Mouse (Mus musculus): ENCODE data around the gene Scml4.
A peak's percentile ranks its signal among the peaks of the same experiment; 100 is the strongest.

Gene Scml4

GRCm38 (mm10) chr10:42903054-42903453 lies 42.9 kb downstream of the Scml4 start:
- no peak for DNase-seq (ENCODE audit: low spot score)

GRCm38 (mm10) chr10:42908562-42908961 lies 48.4 kb downstream of the Scml4 start:
- DNase-seq (ENCODE audit: low spot score), result no peak

- no peak for DNase-seq (ENCODE audit: low spot score)
These were observed 50.4 kb downstream of the Scml4 start for GRCm38 (mm10) chr10:42910567-42910966.

GRCm38 (mm10) chr10:42912056-42912455 lies 51.9 kb downstream of the Scml4 start:
- DNase-seq (ENCODE audit: low spot score), result no peak

- no peak for DNase-seq (ENCODE audit: low spot score)
These were observed 53.0 kb downstream of the Scml4 start for GRCm38 (mm10) chr10:42913196-42913595.

GRCm38 (mm10) chr10:42914146-42914545 lies 54.0 kb downstream of the Scml4 start:
- DNase-seq (ENCODE audit: low spot score), result no peak

- DNase-seq (ENCODE audit: low spot score), result no peak
These were observed 57.2 kb downstream of the Scml4 start for GRCm38 (mm10) chr10:42917355-42917754.

- DNase-seq (ENCODE audit: low spot score), result no peak
These were observed 59.6 kb downstream of the Scml4 start for GRCm38 (mm10) chr10:42919786-42920185.

GRCm38 (mm10) chr10:42925103-42925866 lies 65.1 kb downstream of the Scml4 start:
- DNase-seq (ENCODE audit: low spot score), result no peak

- no peak for DNase-seq (ENCODE audit: low spot score)
These were observed 70.0 kb downstream of the Scml4 start for GRCm38 (mm10) chr10:42930121-42930650.

GRCm38 (mm10) chr10:42932862-42933480 lies 72.8 kb downstream of the Scml4 start:
- DNase-seq (ENCODE audit: low spot score), result no peak

- DNase-seq (ENCODE audit: low spot score), result peak; percentile 45
These were observed 74.5 kb downstream of the Scml4 start for GRCm38 (mm10) chr10:42934672-42935071.

- DNase-seq (ENCODE audit: low spot score), result no peak
These were observed 76.0 kb downstream of the Scml4 start for GRCm38 (mm10) chr10:42936205-42936604.

- no peak for DNase-seq (ENCODE audit: low spot score)
These were observed 78.2 kb downstream of the Scml4 start for GRCm38 (mm10) chr10:42938361-42938760.

- DNase-seq (ENCODE audit: low spot score), result no peak
These were observed 79.5 kb downstream of the Scml4 start for GRCm38 (mm10) chr10:42939691-42940090.

- no peak for DNase-seq (ENCODE audit: low spot score)
These were observed 80.3 kb downstream of the Scml4 start for GRCm38 (mm10) chr10:42940193-42941050.

GRCm38 (mm10) chr10:42941278-42941677 lies 81.1 kb downstream of the Scml4 start:
- DNase-seq (ENCODE audit: low spot score), result no peak

GRCm38 (mm10) chr10:42941697-42942221 lies 81.6 kb downstream of the Scml4 start:
- peak; percentile 62 for DNase-seq (ENCODE audit: low spot score)

- DNase-seq (ENCODE audit: low spot score), result no peak
These were observed 82.1 kb downstream of the Scml4 start for GRCm38 (mm10) chr10:42942300-42942699.

GRCm38 (mm10) chr10:42945316-42945715 lies 85.1 kb downstream of the Scml4 start:
- DNase-seq (ENCODE audit: low spot score), result no peak

GRCm38 (mm10) chr10:42947336-42947735 lies 87.2 kb downstream of the Scml4 start:
- no peak for DNase-seq (ENCODE audit: low spot score)

- no peak for DNase-seq (ENCODE audit: low spot score)
These were observed 90.1 kb downstream of the Scml4 start for GRCm38 (mm10) chr10:42950252-42950751.
